Mouse (Mus musculus) midbrain, embryonic 14.5 days (tissue): ENCODE data around the gene Olfr131. TPM values are rescaled to one million over a fixed set of nuclear protein-coding genes. Genes with fewer than 3 reads are reported as not detected.
"Not testable (repeated sequence)": the region's sequence is repeated elsewhere in the genome, so short reads cannot be mapped to it uniquely, and the experiment has no call there.

Source experiments
- ATAC-seq: fragments of 200-750 bp; cut with Nextera tagmentation; 2 replicates; pipeline ENCODE4 v1.8.0; 2017; ENCODE audit warnings: moderate number of reproducible peaks, moderate library complexity; ENCODE audit not compliant: low FRiP score, low TSS enrichment
- DNase-seq: peaks from one replicate; pipeline ENCODE4 v3.0.0-alpha.2; 2015
- H3K27ac ChIP-seq: fragments of 300-500 bp; sonication (generic); replicated peaks from 2 replicates; pipeline ENCODE4 v1.5.1; 2014; ENCODE audit warnings: mild to moderate bottlenecking, low read depth, low read length, moderate library complexity
- H3K27me3 ChIP-seq: fragments of 300-500 bp; sonication (generic); 2 replicates; pipeline ENCODE4 v1.6.1; 2014; ENCODE audit warnings: low read length, control low read depth, mixed read lengths; ENCODE audit not compliant: control insufficient read depth, insufficient read depth
- H3K36me3 ChIP-seq: fragments of 300-500 bp; sonication (generic); 2 replicates; pipeline ENCODE4 v1.6.1; 2014; ENCODE audit warnings: low read length, control low read depth; ENCODE audit not compliant: control insufficient read depth, insufficient read depth
- H3K4me1 ChIP-seq: fragments of 300-500 bp; sonication (generic); 2 replicates; pipeline ENCODE4 v1.6.1; 2014; ENCODE audit warnings: mild to moderate bottlenecking, antibody characterized with exemption, low read length, control low read depth; ENCODE audit not compliant: control insufficient read depth, insufficient read depth
- H3K4me2 ChIP-seq: fragments of 300-500 bp; sonication (generic); 2 replicates; pipeline ENCODE4 v1.6.1; 2014; ENCODE audit warnings: mild to moderate bottlenecking, low read length, moderate library complexity
- H3K4me3 ChIP-seq: fragments of 300-500 bp; sonication (generic); replicated peaks from 2 replicates; pipeline ENCODE4 v1.5.1; 2014; ENCODE audit warnings: low read depth, low read length
- H3K9ac ChIP-seq: fragments of 300-500 bp; sonication (generic); replicated peaks from 2 replicates; pipeline ENCODE4 v1.6.1; 2014; ENCODE audit warnings: mild to moderate bottlenecking, low read length, moderate library complexity
- H3K9me3 ChIP-seq: fragments of 300-500 bp; sonication (generic); 2 replicates; pipeline ENCODE4 v1.6.1; 2016; ENCODE audit warnings: low read length, control low read depth, mixed read lengths; ENCODE audit not compliant: control insufficient read depth
- WGBS: fragments of 180-500 bp; shearing (Covaris S2); extraction: QIAGEN DNeasy Blood & Tissue Kit; methylation state at CpG from one replicate; pipeline ENCODE4 v1.1.7; 2014; 5-methylcytosine and 5-hydroxymethylcytosine counted together
- polyA plus RNA-seq: library from polyadenylated mRNA; unstranded; fragments of >200 nt; fragmentation: Nextera tagmentation; extraction: Ambion mirVana; gene quantifications from 2 replicates; pipeline ENCODE4 v1.2.1, GENCODE M21; 2014

Gene Olfr131
- not detected in 2 replicates for polyA plus RNA-seq

DNA sequence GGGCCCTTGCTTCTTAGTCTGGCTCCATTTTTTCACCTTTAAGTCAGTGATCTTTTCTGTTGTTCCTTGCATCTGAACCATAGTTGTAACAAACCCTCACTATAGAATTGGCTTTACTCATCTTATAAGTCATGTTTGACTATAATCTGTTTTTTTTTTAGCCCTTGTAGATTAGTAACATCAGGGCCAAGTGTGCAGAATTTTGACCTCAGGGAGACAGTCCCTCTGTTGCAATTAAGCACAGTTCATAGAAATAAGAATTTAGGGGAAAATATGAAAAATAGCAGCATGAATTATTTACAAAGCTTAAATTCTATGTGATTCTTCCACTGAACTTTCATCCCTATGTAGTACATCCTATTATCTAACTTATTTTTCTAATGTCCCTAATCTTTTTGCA is at the start of gene Olfr131:
Olfr131 (minus strand) TSS at position 101 of the 400 bp plus-strand sequence.
- H3K27ac ChIP-seq = no peak within 1 kb of the TSS
- H3K4me1 ChIP-seq = no peaks in the 10 kb centered on the region
- no peaks in the 10 kb centered on the region for H3K27me3 ChIP-seq
- no peak for DNase-seq
- H3K4me2 ChIP-seq = no peak within 1 kb of the TSS
- no peak within 1 kb of the TSS for H3K4me3 ChIP-seq
- H3K9me3 ChIP-seq = no peaks in the 10 kb centered on the region
- no peak within 1 kb of the TSS for H3K9ac ChIP-seq
- no peaks in the 10 kb centered on the region for H3K36me3 ChIP-seq
- no peak for ATAC-seq

GRCm38 (mm10) chr17:38134426-38134825 is 45.9 kb upstream of the Olfr131 start, which contains the start of gene Olfr132:
Gene Olfr132 (minus strand): TSS chr17:38134526.
- H3K9ac ChIP-seq = no peak within 1 kb of the TSS
- H3K4me1 ChIP-seq = no peaks in the 10 kb centered on the region
- H3K27ac ChIP-seq = no peak within 1 kb of the TSS
- no peaks in the 10 kb centered on the region for H3K36me3 ChIP-seq
- no peak within 1 kb of the TSS for H3K4me3 ChIP-seq
- WGBS = 72% methylated on average over 1 of the region's 1 CpGs
- H3K27me3 ChIP-seq = no peaks in the 10 kb centered on the region
- no peak for ATAC-seq
- no peaks in the 10 kb centered on the region for H3K9me3 ChIP-seq
- H3K4me2 ChIP-seq = no peak within 1 kb of the TSS
- no peak for DNase-seq

- not testable (repeated sequence) for H3K4me2 ChIP-seq, H3K27ac ChIP-seq, H3K9me3 ChIP-seq, H3K27me3 ChIP-seq, ATAC-seq, H3K4me3 ChIP-seq, H3K4me1 ChIP-seq, DNase-seq, H3K9ac ChIP-seq, H3K36me3 ChIP-seq
- WGBS = 57% methylated on average over 3 of the region's 3 CpGs
Measured at GRCm38 (mm10) chr17:38125371-38125770, 36.9 kb upstream of the Olfr131 start.

DNA sequence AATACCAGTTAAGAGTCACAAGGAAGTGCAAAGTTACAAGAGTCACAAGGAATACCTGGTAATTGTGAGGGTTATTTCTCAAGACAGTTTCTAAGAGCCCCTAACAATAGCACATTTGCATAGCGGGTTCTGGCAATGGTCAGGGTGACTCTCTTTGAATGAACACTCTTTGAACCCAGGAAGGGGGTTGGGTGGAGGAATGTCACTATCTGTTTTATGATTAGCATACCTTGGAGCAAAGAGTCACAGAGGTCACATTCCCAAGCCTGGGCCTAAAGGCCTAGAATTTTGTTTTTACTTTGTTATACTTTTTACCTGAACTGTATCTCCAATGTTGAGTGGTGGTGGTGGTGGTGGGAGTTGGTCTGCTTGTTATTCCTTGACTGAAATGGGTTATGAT is 35.7 kb upstream of the Olfr131 start:
- ATAC-seq, H3K9me3 ChIP-seq, H3K9ac ChIP-seq, H3K4me1 ChIP-seq, DNase-seq, H3K27me3 ChIP-seq, H3K27ac ChIP-seq, H3K4me3 ChIP-seq, H3K36me3 ChIP-seq, H3K4me2 ChIP-seq: not testable (repeated sequence)
- whole genome bisulfite sequencing = 85% methylated on average over 1 of the region's 1 CpGs

DNA sequence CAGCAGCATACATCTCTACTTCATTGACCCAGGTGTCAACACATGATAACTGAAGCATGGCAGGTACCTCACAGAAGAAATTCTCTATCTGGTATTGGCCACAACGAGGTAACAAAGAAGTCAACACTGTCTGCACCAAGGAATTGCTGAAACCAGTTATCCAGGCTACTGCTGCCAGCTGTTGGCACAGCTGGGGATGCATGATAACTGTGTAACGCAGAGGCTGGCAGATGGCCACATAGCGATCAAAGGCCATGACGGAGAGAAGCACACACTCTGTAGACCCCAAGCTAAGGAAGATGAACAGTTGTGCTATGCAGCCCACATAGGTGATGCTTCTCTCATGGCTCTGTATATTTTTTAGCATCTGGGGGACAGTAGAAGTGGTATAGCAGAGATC is 6.1 kb downstream of the Olfr131 start:
- H3K36me3 ChIP-seq = no peaks in the 10 kb centered on the region
- no peaks in the 10 kb centered on the region for H3K4me1 ChIP-seq
- no peak overlapping the region for H3K4me3 ChIP-seq
- ATAC-seq (no peak), DNase-seq (no peak)
- H3K27ac ChIP-seq = no peak overlapping the region
- H3K4me2 ChIP-seq = no peak overlapping the region
- 90% methylated on average over 4 of the region's 4 CpGs for WGBS
- H3K9ac ChIP-seq = no peak overlapping the region
- H3K9me3 ChIP-seq = no peaks in the 10 kb centered on the region
- no peaks in the 10 kb centered on the region for H3K27me3 ChIP-seq

DNA sequence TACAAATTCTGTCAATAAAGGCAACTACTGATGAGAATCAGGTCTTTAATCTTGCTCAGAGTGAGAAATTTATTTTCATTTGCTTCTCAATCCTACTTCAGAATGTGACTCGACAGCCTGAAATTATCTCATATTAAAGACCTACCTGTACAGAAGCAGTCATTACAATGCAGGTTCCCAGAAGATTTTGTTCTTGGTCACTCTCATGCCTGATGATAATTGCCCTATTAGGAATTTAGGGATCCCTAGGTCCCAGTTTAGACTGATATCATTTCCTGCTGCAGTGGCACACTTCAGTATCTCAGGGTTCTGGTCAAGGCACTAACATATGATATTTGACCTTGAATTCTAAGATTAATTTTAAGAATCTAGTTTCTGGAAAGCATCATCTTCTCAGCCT is 24.9 kb downstream of the Olfr131 start, which contains the start of gene Olfr130:
Olfr130 (plus strand) TSS at position 301 of the 400 bp plus-strand sequence.
- no peak within 1 kb of the TSS for H3K9ac ChIP-seq
- no peaks in the 10 kb centered on the region for H3K9me3 ChIP-seq
- DNase-seq = no peak
- H3K36me3 ChIP-seq = no peaks in the 10 kb centered on the region
- H3K27me3 ChIP-seq = no peaks in the 10 kb centered on the region
- H3K4me1 ChIP-seq = no peaks in the 10 kb centered on the region
- ATAC-seq = no peak
- no peak within 1 kb of the TSS for H3K27ac ChIP-seq
- no peak within 1 kb of the TSS for H3K4me2 ChIP-seq
- no peak within 1 kb of the TSS for H3K4me3 ChIP-seq
- WGBS = 94% methylated on average over 1 of the region's 1 CpGs

- ATAC-seq (no peak), DNase-seq (no peak)
- no peaks in the 10 kb centered on the region for H3K4me1 ChIP-seq
- no peak within 1 kb of the TSS for H3K27ac ChIP-seq
- H3K27me3 ChIP-seq = no peaks in the 10 kb centered on the region
- 63% methylated on average over 1 of the region's 1 CpGs for WGBS
- no peak within 1 kb of the TSS for H3K9ac ChIP-seq
- H3K36me3 ChIP-seq = no peaks in the 10 kb centered on the region
- H3K4me3 ChIP-seq = no peak within 1 kb of the TSS
- H3K4me2 ChIP-seq = no peak within 1 kb of the TSS
- no peaks in the 10 kb centered on the region for H3K9me3 ChIP-seq
Measured at GRCm38 (mm10) chr17:38059979-38060378, 28.5 kb downstream of the Olfr131 start, which contains the start of gene Olfr129. Gene Olfr129 (minus strand): TSS chr17:38060079.

Other genes starting within 250 kb of the Olfr131 start
- gene Olfr126, start 241.2 kb downstream of the Olfr131 start, polyA plus RNA-seq = not detected in 2 replicates
- gene Olfr127, start 188.3 kb downstream of the Olfr131 start, polyA plus RNA-seq = not detected in 2 replicates
- gene Olfr128, start 168.1 kb downstream of the Olfr131 start, polyA plus RNA-seq = not detected in 2 replicates
- not detected in 2 replicates for gene Olfr761, start 135.6 kb downstream of the Olfr131 start, polyA plus RNA-seq
- gene Olfr129, start 28.6 kb downstream of the Olfr131 start, polyA plus RNA-seq = not detected in 2 replicates
- not detected in 2 replicates for gene Olfr130, start 24.8 kb downstream of the Olfr131 start, polyA plus RNA-seq
- not detected in 2 replicates for gene Olfr132, start 45.8 kb upstream of the Olfr131 start, polyA plus RNA-seq
- gene Olfr133, start 56.6 kb upstream of the Olfr131 start, polyA plus RNA-seq = not detected in 2 replicates
- gene Olfr134, start 82.7 kb upstream of the Olfr131 start, polyA plus RNA-seq = not detected in 2 replicates
- gene Olfr135, start 115.6 kb upstream of the Olfr131 start, polyA plus RNA-seq = not detected in 2 replicates
- not detected in 2 replicates for gene Olfr138, start 172.3 kb upstream of the Olfr131 start, polyA plus RNA-seq
- gene Olfr137, start 218.9 kb upstream of the Olfr131 start, polyA plus RNA-seq = not detected in 2 replicates
- gene Olfr136, start 241.1 kb upstream of the Olfr131 start, polyA plus RNA-seq = not detected in 2 replicates